15 mouse cellular contexts compared by ENCODE assay signal in the genomic region with DNA sequence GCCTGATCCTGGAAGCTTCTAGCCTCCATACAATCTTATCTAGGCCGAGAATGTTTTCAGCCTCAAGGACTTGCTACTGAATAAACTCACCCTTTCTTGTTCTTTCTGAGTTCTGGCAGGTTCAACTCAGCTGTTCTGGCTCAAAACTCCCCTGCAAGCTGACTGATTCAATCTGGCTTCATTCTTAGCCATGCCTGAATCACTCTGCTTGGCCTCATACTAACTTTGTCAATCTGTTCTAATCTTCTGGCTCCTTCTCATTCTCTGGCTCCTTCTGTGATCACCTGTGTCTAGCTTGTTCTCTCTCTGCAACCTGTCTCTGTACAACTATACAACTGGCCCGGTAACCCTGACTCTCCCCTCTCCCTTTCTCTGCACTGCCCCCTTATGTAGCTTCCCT.
DNase-seq lines count a peak whose midpoint lies in the region; ATAC-seq lines count a peak whose summit lies in the region.
"Had no signal": no experiment of that assay in that cellular context is flagged by ENCODE, and none has a peak within 500 bp of the region (broad histone marks: within the 10 kb centered on the region; RNA-seq: fewer than 3 reads in every experiment).

No protein-coding gene starts in this region.

- H3K36me3 ChIP-seq in kidney, embryonic 16.5 days (ENCODE audit: insufficient read depth, low read length): no peaks in the 10 kb centered on the region

- H3K9ac ChIP-seq in kidney, embryonic 16.5 days (replicated peaks; ENCODE audit: low read length): no peak overlapping the region
- H3K9ac ChIP-seq: liver, embryonic 12.5 days had no signal

- 67% methylated on average over 2 of the region's 2 CpGs for WGBS in kidney, embryonic 16.5 days

- H3K27me3 ChIP-seq in kidney, embryonic 16.5 days (ENCODE audit: insufficient read depth, low read length): no peaks in the 10 kb centered on the region
- H3K27me3 ChIP-seq: liver, embryonic 12.5 days had no signal

- peaks cover 21% of the 10 kb centered on the region for H3K4me1 ChIP-seq in kidney, embryonic 16.5 days (ENCODE audit: insufficient read depth, low read length)

- DNase-seq in heart, adult 11 months: peak; percentile 80
- no peak for DNase-seq in heart, postnatal 4 days
- DNase-seq in kidney, postnatal 36 days: no peak
- peak; percentile 15 for DNase-seq in right cerebral cortex, postnatal 25 days
- DNase-seq in right cerebral cortex, postnatal 14 days: no peak
- DNase-seq in urinary bladder, postnatal 10 days (ENCODE audit: low spot score): no peak
- DNase-seq: cerebellum, adult 11 months; cerebellum, postnatal 25 days; gastrocnemius, postnatal 25 days; kidney, adult 18-20 months; thymus, adult 2 months had no signal

- no peak overlapping the region for H3K4me3 ChIP-seq in kidney, embryonic 16.5 days (ENCODE audit: low read length)
- H3K4me3 ChIP-seq: liver, embryonic 12.5 days had no signal

- no peak for ATAC-seq in kidney, embryonic 16.5 days (ENCODE audit: low FRiP score, low TSS enrichment)
- ATAC-seq: hindbrain, postnatal 0 days; liver, embryonic 12.5 days; midbrain, embryonic 16.5 days had no signal

- H3K4me2 ChIP-seq in kidney, embryonic 16.5 days (replicated peaks; ENCODE audit: low read depth, low read length): no peak overlapping the region
- H3K4me2 ChIP-seq: liver, embryonic 12.5 days had no signal

- no peaks in the 10 kb centered on the region for H3K9me3 ChIP-seq in kidney, embryonic 16.5 days (ENCODE audit: low read length)
- H3K9me3 ChIP-seq: liver, embryonic 12.5 days had no signal

- 0 out of 2 replicates have a peak overlapping the region, but pooled peaks have one; percentile 39 for H3K27ac ChIP-seq in kidney, embryonic 16.5 days (ENCODE audit: low read length)
- H3K27ac ChIP-seq: hindbrain, postnatal 0 days; liver, embryonic 12.5 days had no signal

Comparison
In these comparisons a context has a peak if more than half of its experiments do, and no peak if none do; other contexts are left out.
1. DNase-seq: peak in heart, adult 11 months (single experiment) and right cerebral cortex, postnatal 25 days (single experiment); none in heart, postnatal 4 days (single experiment), kidney, postnatal 36 days (0 of 2), right cerebral cortex, postnatal 14 days (single experiment) and urinary bladder, postnatal 10 days (single experiment).